Mouse (Mus musculus) MEL (cell line): Measurements from ENCODE around the gene Srgap3.

Experiments
- CTCF ChIP-seq, 3 experiments: IDR thresholded peaks in 2 of 3; conservative IDR thresholded peaks in 1 of 3; 2 replicates each; pipeline ENCODE4 v1.5.1; 2011 to 2012; ENCODE audit warnings: low read length in 3 of 3, low read depth in 2 of 3, mild to moderate bottlenecking in 2 of 3, improper control_type of control experiment in 1 of 3, inconsistent platforms in 1 of 3, mixed read lengths in 1 of 3, moderate library complexity in 1 of 3; ENCODE audit not compliant: control insufficient read depth in 1 of 3, insufficient read depth in 1 of 3, poor library complexity in 1 of 3, severe bottlenecking in 1 of 3
- GABPA ChIP-seq: IDR thresholded peaks from 2 replicates; pipeline ENCODE4 v1.6.1; 2012; ENCODE audit warnings: low read depth, mild to moderate bottlenecking, inconsistent platforms, low read length, improper control_type of control experiment, moderate library complexity
- POLR2AphosphoS2 ChIP-seq: IDR thresholded peaks from 2 replicates; pipeline ENCODE4 v1.6.1; 2011; ENCODE audit warnings: low read length, improper control_type of control experiment
- TCF12 ChIP-seq: IDR thresholded peaks from 2 replicates; pipeline ENCODE4 v1.6.1; 2014; ENCODE audit warnings: low read depth, mild to moderate bottlenecking, inconsistent platforms, low read length, improper control_type of control experiment, moderate library complexity
- USF1 ChIP-seq: IDR thresholded peaks from 2 replicates; pipeline ENCODE4 v1.6.1; 2014; ENCODE audit warnings: low read depth, mild to moderate bottlenecking, inconsistent platforms, low read length, improper control_type of control experiment, moderate library complexity
- ZMIZ1 ChIP-seq: IDR thresholded peaks from 2 replicates; pipeline ENCODE4 v1.6.1; 2012; ENCODE audit warnings: low read depth, mild to moderate bottlenecking, inconsistent platforms, low read length, improper control_type of control experiment, moderate library complexity

DNA sequence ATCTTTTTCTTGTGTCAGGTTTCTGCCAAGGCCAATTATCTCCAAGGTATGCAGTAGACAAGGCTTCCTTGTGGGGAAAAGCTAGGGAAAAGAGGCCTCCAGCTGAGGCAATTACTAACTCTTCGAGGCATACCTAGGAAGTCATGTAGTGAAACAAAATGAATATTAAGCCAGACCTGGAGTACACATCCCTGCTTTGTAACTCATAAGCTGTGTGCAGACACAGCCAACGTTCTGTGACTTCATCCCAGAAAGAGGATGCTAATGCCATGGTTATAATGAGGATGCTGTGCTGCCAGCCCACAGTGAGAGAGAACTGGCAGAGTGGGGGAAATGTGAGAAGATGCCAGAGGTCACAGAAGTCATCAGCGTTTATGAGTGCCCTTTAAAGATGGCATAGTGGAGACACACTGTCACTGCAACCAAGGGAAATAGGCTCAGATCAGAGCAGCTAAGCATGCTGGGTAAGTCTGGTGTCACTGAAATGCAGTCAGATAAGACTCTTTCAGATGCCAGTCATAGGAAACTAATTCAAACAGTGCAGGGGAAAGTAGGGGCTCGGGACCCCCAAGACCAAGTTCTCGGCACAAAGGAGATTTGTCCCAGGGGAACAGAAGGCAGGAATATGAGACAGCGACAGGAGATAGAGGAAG, 24.2 kb upstream of the Srgap3 start:
- TF ChIP-seq CTCF (IDR thresholded peaks at IDR 0.05 in 2 of 3, conservative IDR thresholded peaks at IDR 0.05 in 1 of 3; ENCODE audit: control insufficient read depth in 1 of 3, insufficient read depth in 1 of 3, low read depth in 2 of 3, low read length in 3 of 3, poor library complexity in 1 of 3, severe bottlenecking in 1 of 3) (no peak), TCF12 (no peak), POLR2AphosphoS2 (no peak), ZMIZ1 (no peak), USF1 (no peak), GABPA (no peak)
